Mouse (Mus musculus): ENCODE measurements around the gene Pfkp. TPM values are rescaled to one million over a fixed set of nuclear protein-coding genes. Genes with fewer than 3 reads are reported as not detected.

Gene Pfkp
- total RNA-seq, 2 experiments from 2014 or later: 201 to 202 TPM

- DNase-seq (ENCODE audit: extremely low spot score in 1 of 2, low spot score in 1 of 2): no peak
These were observed 28.3 kb downstream of the Pfkp start for GRCm38 (mm10) chr13:6620250-6620649.

GRCm38 (mm10) chr13:6618711-6619110, 29.9 kb downstream of the Pfkp start:
- DNase-seq (ENCODE audit: extremely low spot score in 1 of 2, low spot score in 1 of 2): no peak

- no peak for DNase-seq (ENCODE audit: extremely low spot score in 1 of 2, low spot score in 1 of 2)
These were observed 34.7 kb downstream of the Pfkp start for GRCm38 (mm10) chr13:6613690-6614445.

- DNase-seq (ENCODE audit: extremely low spot score in 1 of 2, low spot score in 1 of 2): no peak
These were observed 45.7 kb downstream of the Pfkp start for GRCm38 (mm10) chr13:6602786-6603409.

- no peak for DNase-seq (ENCODE audit: extremely low spot score in 1 of 2, low spot score in 1 of 2)
These were observed 46.9 kb downstream of the Pfkp start for GRCm38 (mm10) chr13:6601676-6602075.

GRCm38 (mm10) chr13:6600626-6601025, 48.0 kb downstream of the Pfkp start:
- no peak for DNase-seq (ENCODE audit: extremely low spot score in 1 of 2, low spot score in 1 of 2)

- no peak for DNase-seq (ENCODE audit: extremely low spot score in 1 of 2, low spot score in 1 of 2)
These were observed 50.8 kb downstream of the Pfkp start for GRCm38 (mm10) chr13:6597801-6598200.

GRCm38 (mm10) chr13:6595403-6595802, 53.2 kb downstream of the Pfkp start:
- DNase-seq (ENCODE audit: extremely low spot score in 1 of 2, low spot score in 1 of 2): no peak

GRCm38 (mm10) chr13:6590846-6591245, 57.7 kb downstream of the Pfkp start:
- no peak for DNase-seq (ENCODE audit: extremely low spot score in 1 of 2, low spot score in 1 of 2)

GRCm38 (mm10) chr13:6586009-6586408, 62.6 kb downstream of the Pfkp start:
- DNase-seq (ENCODE audit: extremely low spot score in 1 of 2, low spot score in 1 of 2): no peak

- DNase-seq (ENCODE audit: extremely low spot score in 1 of 2, low spot score in 1 of 2): no peak
These were observed 65.0 kb downstream of the Pfkp start for GRCm38 (mm10) chr13:6583499-6584125.

- DNase-seq (ENCODE audit: extremely low spot score in 1 of 2, low spot score in 1 of 2): no peak
These were observed 72.6 kb downstream of the Pfkp start for GRCm38 (mm10) chr13:6575920-6576509.

GRCm38 (mm10) chr13:6565571-6565970, 83.0 kb downstream of the Pfkp start:
- DNase-seq (ENCODE audit: extremely low spot score in 1 of 2, low spot score in 1 of 2): no peak

GRCm38 (mm10) chr13:6562409-6562808, 86.2 kb downstream of the Pfkp start:
- no peak for DNase-seq (ENCODE audit: extremely low spot score in 1 of 2, low spot score in 1 of 2)

GRCm38 (mm10) chr13:6557771-6558170, 90.8 kb downstream of the Pfkp start:
- DNase-seq (ENCODE audit: extremely low spot score in 1 of 2, low spot score in 1 of 2): no peak

GRCm38 (mm10) chr13:6555656-6556055, 92.9 kb downstream of the Pfkp start:
- DNase-seq (ENCODE audit: extremely low spot score in 1 of 2, low spot score in 1 of 2): no peak

GRCm38 (mm10) chr13:6553708-6554107, 94.9 kb downstream of the Pfkp start:
- no peak for DNase-seq (ENCODE audit: extremely low spot score in 1 of 2, low spot score in 1 of 2)

GRCm38 (mm10) chr13:6535287-6535932, 113.2 kb downstream of the Pfkp start:
- no peak for DNase-seq (ENCODE audit: extremely low spot score in 1 of 2, low spot score in 1 of 2)

GRCm38 (mm10) chr13:6532683-6533082, 115.9 kb downstream of the Pfkp start:
- DNase-seq (ENCODE audit: extremely low spot score in 1 of 2, low spot score in 1 of 2): no peak

All from layer of hippocampus, postnatal 25 days (tissue).